Mouse (Mus musculus): Measurements from ENCODE around the gene Rad50. TPM values are rescaled to one million over a fixed set of nuclear protein-coding genes. Genes with fewer than 3 reads are reported as not detected.

Rad50 gene
- polyA plus RNA-seq, 1 experiment from 2014 or later: 27.4 TPM

DNA sequence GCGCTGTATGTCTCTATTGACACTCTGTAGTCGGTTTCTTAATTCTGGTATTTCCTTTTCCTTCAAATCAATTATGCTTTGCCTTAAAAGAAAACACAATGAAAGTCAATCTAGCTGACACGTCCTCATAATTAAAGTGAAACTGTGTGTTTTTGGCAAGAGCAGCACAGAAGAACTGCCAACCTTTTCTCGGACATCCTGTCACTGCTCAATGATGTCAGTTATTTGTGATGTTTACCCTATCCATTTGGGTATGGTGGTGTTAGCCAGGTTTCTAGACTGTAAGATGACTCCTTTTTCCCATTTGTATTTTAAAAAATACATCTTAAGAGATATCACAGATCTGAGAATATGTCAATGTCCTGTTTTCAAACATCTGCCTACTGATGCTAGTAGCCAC lies 27.0 kb downstream of the Rad50 start:
- no peak overlapping the region for H3K27ac ChIP-seq
- H3K9me3 ChIP-seq: no peaks in the 10 kb centered on the region
- no peak for DNase-seq (ENCODE audit: extremely low spot score, low spot score)
- no peak overlapping the region for H3K4me3 ChIP-seq
- no peaks in the 10 kb centered on the region for H3K27me3 ChIP-seq (ENCODE audit: poor library complexity, severe bottlenecking)
- 94% methylated on average over 4 of the region's 4 CpGs for WGBS
- H3K36me3 ChIP-seq (replicated peaks): peaks cover 90% of the 10 kb centered on the region
- H3K4me1 ChIP-seq: no peaks in the 10 kb centered on the region

DNA sequence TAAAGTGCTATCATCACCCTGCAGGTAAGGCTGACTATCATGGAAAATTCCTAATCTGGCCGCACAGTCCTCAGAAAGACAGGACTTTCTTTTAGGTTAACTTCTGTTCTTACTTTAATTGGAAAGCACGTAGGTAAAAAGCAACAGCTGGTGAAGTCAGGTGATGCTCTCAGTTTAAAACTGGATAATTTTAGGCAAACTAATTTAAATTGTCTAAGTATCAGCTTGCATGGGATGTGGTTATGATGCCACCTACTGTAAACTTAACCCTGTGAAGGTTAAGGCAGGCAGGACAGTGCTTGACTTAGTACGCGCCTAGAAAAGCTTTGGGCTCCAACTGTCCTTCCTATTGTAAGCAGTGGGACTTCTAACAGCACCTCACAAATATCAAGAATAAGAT lies 35.7 kb downstream of the Rad50 start:
- no peaks in the 10 kb centered on the region for H3K4me1 ChIP-seq
- peaks cover 90% of the 10 kb centered on the region for H3K36me3 ChIP-seq (replicated peaks)
- no peak overlapping the region for H3K4me3 ChIP-seq
- no peaks in the 10 kb centered on the region for H3K9me3 ChIP-seq
- no peak overlapping the region for H3K27ac ChIP-seq
- no peaks in the 10 kb centered on the region for H3K27me3 ChIP-seq (ENCODE audit: poor library complexity, severe bottlenecking)
- 95% methylated on average over 4 of the region's 4 CpGs for WGBS
- DNase-seq (ENCODE audit: extremely low spot score, low spot score): no peak

DNA sequence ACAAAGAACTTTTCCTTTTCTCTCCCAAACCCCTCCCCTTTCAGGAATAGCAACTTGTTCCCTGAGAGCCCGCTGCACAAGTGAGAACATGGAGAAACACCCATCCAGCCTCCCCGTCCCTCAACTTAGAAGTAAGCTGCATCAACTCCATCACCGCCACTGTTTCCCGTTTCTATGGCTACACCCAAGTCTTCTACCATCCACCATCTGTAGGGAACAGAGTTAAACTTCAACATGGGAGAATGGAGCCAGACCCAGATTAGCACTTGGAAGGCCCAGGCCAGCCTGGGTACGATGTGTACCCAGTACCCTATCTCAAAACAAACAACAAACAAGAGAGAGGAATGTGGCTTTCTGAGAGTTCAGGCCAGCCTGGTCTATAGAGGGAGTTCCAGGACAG lies 43.0 kb downstream of the Rad50 start:
- 87% methylated on average over 5 of the region's 5 CpGs for WGBS
- H3K9me3 ChIP-seq: no peaks in the 10 kb centered on the region
- no peak overlapping the region for H3K4me3 ChIP-seq
- H3K27me3 ChIP-seq (ENCODE audit: poor library complexity, severe bottlenecking): no peaks in the 10 kb centered on the region
- DNase-seq (ENCODE audit: extremely low spot score, low spot score): no peak
- peaks cover 53% of the 10 kb centered on the region for H3K36me3 ChIP-seq (replicated peaks)
- H3K27ac ChIP-seq: no peak overlapping the region
- H3K4me1 ChIP-seq: no peaks in the 10 kb centered on the region

DNA sequence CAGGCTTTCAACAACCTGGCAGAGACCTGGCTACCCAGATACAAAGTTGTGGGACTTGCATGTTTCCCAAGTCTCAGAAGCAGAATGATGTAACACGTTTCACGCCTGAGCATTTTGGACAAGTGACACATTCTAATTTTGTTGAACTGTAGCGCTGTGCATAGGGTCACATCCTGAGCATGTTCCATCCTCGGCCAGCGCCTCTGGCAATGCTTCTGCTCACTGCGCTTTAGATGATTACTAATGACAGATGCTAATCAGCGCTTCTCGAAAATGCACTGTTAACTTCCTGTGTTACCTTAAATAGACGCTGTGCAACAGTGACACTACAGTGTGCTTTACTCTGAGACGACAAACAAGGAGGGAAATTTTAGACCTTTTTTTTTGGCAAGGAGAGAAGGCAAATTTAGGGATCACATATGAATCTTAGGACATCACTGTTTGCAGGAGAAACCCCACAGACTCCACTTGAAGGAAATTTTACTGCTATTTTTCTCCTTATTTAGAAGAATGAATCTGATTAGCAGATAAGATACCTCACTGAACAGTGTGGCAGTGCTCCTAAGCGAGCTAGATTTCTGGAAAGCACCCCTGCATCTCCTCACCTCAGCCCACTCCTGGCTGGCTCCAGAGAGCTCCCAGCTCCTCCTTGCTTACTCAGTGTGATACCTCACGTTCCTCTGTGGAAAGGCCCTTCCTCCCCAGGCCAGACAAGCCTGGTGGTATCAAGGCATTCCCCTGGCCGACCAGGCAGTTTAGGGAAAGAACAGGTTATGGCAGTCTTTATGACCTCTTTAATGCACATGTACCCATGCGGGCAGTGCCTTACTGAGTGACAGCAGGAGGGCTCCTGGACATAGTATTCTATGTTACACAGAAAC lies 44.1 kb downstream of the Rad50 start:
- no peaks in the 10 kb centered on the region for H3K9me3 ChIP-seq
- no peak overlapping the region for H3K27ac ChIP-seq
- WGBS: 89% methylated on average over 14 of the region's 14 CpGs
- H3K36me3 ChIP-seq (replicated peaks): peaks cover 44% of the 10 kb centered on the region
- H3K4me3 ChIP-seq: no peak overlapping the region
- DNase-seq (ENCODE audit: extremely low spot score, low spot score): no peak
- H3K27me3 ChIP-seq (ENCODE audit: poor library complexity, severe bottlenecking): no peaks in the 10 kb centered on the region
- H3K4me1 ChIP-seq: no peaks in the 10 kb centered on the region

DNA sequence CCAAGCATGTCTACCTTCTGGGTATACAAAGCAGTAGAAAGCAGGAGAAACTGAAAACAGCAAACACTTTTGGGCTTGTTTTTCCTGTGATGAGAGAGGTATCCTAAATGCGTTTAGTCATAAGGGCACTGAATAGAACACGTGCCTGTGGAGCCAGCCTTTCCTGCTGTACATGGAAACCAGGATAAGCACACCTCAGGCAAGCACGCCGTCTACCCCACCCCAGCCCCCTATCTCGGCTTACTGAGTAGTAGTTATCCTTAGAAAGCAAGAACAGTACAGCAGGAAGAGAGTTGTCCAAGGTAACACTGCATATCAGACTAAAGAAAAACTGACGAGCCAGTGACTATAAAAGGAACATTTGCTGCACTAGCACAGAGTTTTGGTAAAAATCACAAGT lies 49.3 kb downstream of the Rad50 start:
- Histone ChIP-seq H3K4me1 (no peaks in the 10 kb centered on the region), H3K36me3 (replicated peaks) (peaks cover 35% of the 10 kb centered on the region), H3K4me3 (no peak overlapping the region), H3K9me3 (no peaks in the 10 kb centered on the region), H3K27me3 (ENCODE audit: poor library complexity, severe bottlenecking) (no peaks in the 10 kb centered on the region), H3K27ac (no peak overlapping the region)
- DNase-seq (ENCODE audit: extremely low spot score, low spot score): no peak
- 89% methylated on average over 6 of the region's 6 CpGs for WGBS

DNA sequence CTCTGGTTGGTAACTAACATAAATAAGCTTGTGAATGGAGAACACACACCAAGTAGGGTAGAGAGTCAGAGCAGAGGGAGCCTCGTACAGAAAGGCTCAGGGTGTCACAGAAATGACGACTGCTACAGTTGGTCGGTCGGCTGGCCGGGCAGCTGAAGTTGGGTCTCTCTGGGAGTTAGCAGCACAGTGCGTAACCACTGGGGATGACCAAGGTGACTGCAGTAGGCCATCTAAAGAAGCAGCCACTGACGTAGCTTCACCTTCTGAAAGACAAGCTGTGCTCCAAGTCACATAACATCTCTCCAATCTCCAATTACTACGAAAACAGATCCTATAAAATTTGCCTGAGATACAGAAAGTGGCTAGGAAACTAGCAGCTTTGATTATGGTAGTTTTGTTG lies 49.7 kb downstream of the Rad50 start:
- H3K4me1 ChIP-seq: no peaks in the 10 kb centered on the region
- H3K36me3 ChIP-seq (replicated peaks): peaks cover 35% of the 10 kb centered on the region
- H3K27me3 ChIP-seq (ENCODE audit: poor library complexity, severe bottlenecking): no peaks in the 10 kb centered on the region
- H3K9me3 ChIP-seq: no peaks in the 10 kb centered on the region
- no peak for DNase-seq (ENCODE audit: extremely low spot score, low spot score)
- H3K4me3 ChIP-seq: no peak overlapping the region
- no peak overlapping the region for H3K27ac ChIP-seq
- WGBS: 89% methylated on average over 8 of the region's 8 CpGs

DNA sequence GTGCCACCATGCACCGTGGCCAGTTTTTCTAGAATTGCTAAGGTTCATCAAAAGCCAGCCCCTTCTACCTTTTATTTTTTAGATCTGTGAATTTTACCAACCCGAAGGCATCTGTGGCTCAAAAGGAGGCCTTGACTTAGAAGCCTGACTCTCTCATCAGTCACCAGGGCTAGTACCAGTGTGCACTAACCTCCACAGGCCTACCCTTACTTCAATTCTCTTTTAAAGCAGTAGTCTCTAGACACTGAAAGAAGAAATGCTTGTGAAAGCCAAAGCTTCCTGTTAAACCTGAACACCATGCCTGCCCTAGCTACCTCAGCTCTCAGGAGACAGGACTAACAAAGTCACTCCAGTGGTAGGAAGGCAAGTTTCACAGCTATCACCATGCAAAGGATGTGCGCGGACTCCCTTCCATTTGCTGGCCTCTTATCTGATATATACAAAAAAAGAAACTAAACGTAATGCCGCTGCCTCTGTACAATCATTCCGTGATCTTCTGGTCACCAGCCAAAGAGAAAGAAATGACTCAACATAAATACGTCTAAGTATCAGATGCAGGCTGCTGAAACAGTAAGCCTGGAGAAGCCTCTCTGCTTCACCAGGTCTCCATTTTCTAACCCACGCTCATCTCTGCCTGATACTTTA lies 50.4 kb downstream of the Rad50 start:
- 94% methylated on average over 9 of the region's 9 CpGs for WGBS
- H3K36me3 ChIP-seq (replicated peaks): peaks cover 42% of the 10 kb centered on the region
- DNase-seq (ENCODE audit: extremely low spot score, low spot score): no peak
- H3K9me3 ChIP-seq: no peaks in the 10 kb centered on the region
- H3K4me1 ChIP-seq: no peaks in the 10 kb centered on the region
- no peak overlapping the region for H3K27ac ChIP-seq
- H3K4me3 ChIP-seq: no peak overlapping the region
- H3K27me3 ChIP-seq (ENCODE audit: poor library complexity, severe bottlenecking): no peaks in the 10 kb centered on the region

DNA sequence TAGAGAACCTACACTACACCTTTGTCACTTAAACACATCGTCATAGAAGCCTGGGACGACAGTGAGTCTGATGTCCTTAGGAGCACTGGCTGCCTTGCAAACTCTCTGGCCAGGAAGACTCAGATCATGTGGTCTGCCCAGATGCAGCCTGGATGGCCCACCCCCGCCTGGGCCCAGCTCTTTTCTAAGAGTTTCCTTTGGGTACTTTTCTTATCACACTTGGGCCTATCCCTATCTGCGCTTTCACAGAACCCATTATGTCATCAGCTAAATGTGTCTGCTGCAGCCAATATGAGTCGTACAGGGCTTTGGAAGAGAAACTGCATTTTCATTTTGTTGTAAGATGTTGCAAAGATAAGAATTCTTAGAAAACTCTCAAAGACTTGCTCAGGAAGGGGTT lies 52.1 kb downstream of the Rad50 start:
- no peak overlapping the region for H3K4me3 ChIP-seq
- peaks cover 56% of the 10 kb centered on the region for H3K36me3 ChIP-seq (replicated peaks)
- 87% methylated on average over 5 of the region's 5 CpGs for WGBS
- no peaks in the 10 kb centered on the region for H3K27me3 ChIP-seq (ENCODE audit: poor library complexity, severe bottlenecking)
- no peak overlapping the region for H3K27ac ChIP-seq
- DNase-seq (ENCODE audit: extremely low spot score, low spot score): no peak
- H3K9me3 ChIP-seq: no peaks in the 10 kb centered on the region
- no peaks in the 10 kb centered on the region for H3K4me1 ChIP-seq

DNA sequence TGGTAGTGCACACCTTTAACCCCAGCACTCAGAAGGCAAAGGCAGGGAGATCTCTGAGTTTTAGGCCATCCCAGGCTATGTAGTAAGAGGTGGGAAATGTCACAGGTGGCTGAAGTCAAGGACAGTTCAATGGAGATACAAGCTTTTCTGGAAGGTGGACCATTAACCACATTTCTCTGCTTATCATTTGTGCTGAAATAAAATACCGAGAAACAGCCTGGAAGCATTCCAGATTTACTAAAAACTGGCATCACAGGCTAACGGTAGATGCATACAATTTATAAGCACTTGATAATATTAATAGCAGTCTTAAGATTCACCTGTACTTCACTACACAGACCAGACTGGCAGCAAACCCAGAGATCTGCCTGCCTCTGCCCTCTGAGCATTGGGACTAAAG lies 54.7 kb downstream of the Rad50 start:
- H3K36me3 ChIP-seq (replicated peaks): peaks cover 74% of the 10 kb centered on the region
- no peak overlapping the region for H3K27ac ChIP-seq
- no peaks in the 10 kb centered on the region for H3K9me3 ChIP-seq
- H3K4me1 ChIP-seq: no peaks in the 10 kb centered on the region
- DNase-seq (ENCODE audit: extremely low spot score, low spot score): no peak
- H3K4me3 ChIP-seq: no peak overlapping the region
- 94% methylated on average over 2 of the region's 2 CpGs for WGBS
- no peaks in the 10 kb centered on the region for H3K27me3 ChIP-seq (ENCODE audit: poor library complexity, severe bottlenecking)

DNA sequence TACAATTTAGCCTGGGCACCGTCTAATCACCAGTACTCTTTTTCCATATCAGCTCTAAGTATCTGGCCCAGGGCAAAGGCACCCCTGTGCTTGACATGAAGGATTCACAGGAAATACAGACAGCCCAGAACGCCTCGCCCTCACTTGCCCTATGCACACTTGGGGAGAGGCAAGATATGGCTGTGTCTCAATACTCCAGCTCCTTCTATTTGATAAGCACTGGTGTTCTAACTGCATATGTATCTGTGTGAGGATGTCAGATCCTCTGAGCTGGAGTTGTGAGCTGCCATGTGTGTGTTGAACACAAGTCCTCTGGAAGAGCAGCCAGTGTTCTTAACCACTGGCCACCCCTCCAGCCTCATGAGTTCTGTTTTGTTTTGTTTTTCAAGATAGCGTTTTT lies 55.7 kb downstream of the Rad50 start:
- H3K27ac ChIP-seq: no peak overlapping the region
- DNase-seq (ENCODE audit: extremely low spot score, low spot score): no peak
- no peaks in the 10 kb centered on the region for H3K27me3 ChIP-seq (ENCODE audit: poor library complexity, severe bottlenecking)
- H3K9me3 ChIP-seq: no peaks in the 10 kb centered on the region
- H3K36me3 ChIP-seq (replicated peaks): peaks cover 76% of the 10 kb centered on the region
- H3K4me1 ChIP-seq: no peaks in the 10 kb centered on the region
- 91% methylated on average over 4 of the region's 4 CpGs for WGBS
- H3K4me3 ChIP-seq: no peak overlapping the region

DNA sequence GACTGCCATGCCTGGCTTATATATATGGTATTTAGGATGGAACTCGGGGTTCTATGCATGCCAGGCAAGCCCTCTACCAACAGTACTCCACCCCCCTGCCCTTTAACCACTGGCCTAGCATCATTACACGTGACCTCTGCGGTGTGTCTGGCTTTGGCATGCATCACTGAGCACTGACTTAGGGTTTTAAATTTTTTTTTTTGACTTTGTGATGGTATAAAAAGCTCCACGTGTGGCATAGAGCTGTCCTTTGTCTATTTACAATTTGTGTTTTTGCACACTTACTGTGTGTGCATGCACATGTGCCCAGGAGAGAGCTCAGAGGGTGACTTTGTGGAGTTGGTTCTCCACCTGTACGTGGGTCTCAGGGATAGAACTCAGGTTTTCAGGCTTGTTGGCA lies 63.1 kb downstream of the Rad50 start:
- no peak overlapping the region for H3K4me3 ChIP-seq
- WGBS: 81% methylated on average over 5 of the region's 5 CpGs
- no peak overlapping the region for H3K27ac ChIP-seq
- no peaks in the 10 kb centered on the region for H3K4me1 ChIP-seq
- no peaks in the 10 kb centered on the region for H3K9me3 ChIP-seq
- peaks cover 16% of the 10 kb centered on the region for H3K36me3 ChIP-seq (replicated peaks)
- H3K27me3 ChIP-seq (ENCODE audit: poor library complexity, severe bottlenecking): no peaks in the 10 kb centered on the region
- DNase-seq (ENCODE audit: extremely low spot score, low spot score): no peak

DNA sequence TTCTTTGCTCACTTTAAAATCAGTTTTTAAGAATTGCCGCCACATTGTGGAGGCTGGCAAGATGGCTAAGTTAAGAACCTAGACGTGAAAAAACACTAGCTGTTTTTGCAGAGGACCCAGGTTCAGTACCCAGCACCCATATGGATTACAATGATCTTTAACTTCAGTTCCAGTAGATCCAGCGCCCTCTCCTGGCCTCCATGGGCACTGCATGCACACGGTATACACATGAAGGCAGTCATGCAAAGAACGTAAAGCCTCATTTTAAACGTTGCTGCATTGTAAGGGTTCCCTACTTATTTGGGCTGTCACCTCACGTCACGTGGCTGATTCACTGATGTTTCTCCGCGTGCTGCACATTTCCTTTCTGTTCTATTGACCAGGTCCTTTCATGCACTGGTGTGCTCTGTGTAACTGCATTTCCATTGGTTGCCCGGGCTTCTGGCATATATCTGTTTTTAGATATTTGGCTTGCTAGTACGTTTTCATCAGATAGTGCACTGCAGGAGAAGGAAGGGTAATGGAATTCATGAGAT lies 64.3 kb downstream of the Rad50 start:
- H3K27ac ChIP-seq: no peak overlapping the region
- H3K27me3 ChIP-seq (ENCODE audit: poor library complexity, severe bottlenecking): peaks cover 1% of the 10 kb centered on the region
- H3K9me3 ChIP-seq: no peaks in the 10 kb centered on the region
- peaks cover 6% of the 10 kb centered on the region for H3K36me3 ChIP-seq (replicated peaks)
- WGBS: 80% methylated on average over 12 of the region's 12 CpGs
- no peak for DNase-seq (ENCODE audit: extremely low spot score, low spot score)
- H3K4me3 ChIP-seq: no peak overlapping the region
- 0 out of 2 replicates have a peak, but pooled peaks cover under 1% of the 10 kb centered on the region for H3K4me1 ChIP-seq

DNA sequence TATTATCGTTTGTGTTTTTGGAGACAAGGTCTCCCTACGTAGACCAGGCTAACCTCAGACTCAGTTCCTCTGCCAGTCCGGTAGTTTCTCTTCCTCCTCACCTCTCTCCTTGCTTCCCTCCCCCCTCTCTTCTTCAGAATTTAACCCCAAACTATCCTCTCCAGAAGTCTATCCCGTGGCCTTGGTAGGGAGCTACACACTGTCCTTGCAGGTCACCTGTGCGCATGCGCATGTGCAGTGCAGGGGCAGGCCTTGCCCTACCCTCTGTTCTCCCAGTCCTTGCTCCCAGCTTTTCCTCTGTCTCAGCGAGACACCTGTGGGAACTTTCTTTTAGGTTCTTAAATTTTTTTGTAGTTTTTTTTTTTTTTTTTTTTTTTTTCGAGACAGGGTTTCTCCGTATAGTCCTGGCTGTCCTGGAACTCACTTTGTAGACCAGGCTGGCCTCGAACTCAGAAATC lies 69.3 kb downstream of the Rad50 start:
- Histone ChIP-seq H3K4me1 (peaks cover 23% of the 10 kb centered on the region), H3K36me3 (replicated peaks) (no peaks in the 10 kb centered on the region), H3K4me3 (no peak overlapping the region), H3K9me3 (no peaks in the 10 kb centered on the region), H3K27ac (no peak overlapping the region), H3K27me3 (ENCODE audit: poor library complexity, severe bottlenecking) (peaks cover 50% of the 10 kb centered on the region)
- DNase-seq (ENCODE audit: extremely low spot score, low spot score): no peak
- WGBS: 80% methylated on average over 10 of the region's 10 CpGs
